Mouse (Mus musculus) neutrophil, adult 5-6 weeks (primary cell): ENCODE data around the gene Rfx1. TPM values are rescaled to one million over a fixed set of nuclear protein-coding genes. Genes with fewer than 3 reads are reported as not detected.

ENCODE experiments used
- ATAC-seq: fragments of 151-379, 151-347 bp; 2 replicates; pipeline ENCODE4 v1.8.0; 2017; ENCODE audit warnings: mild to moderate bottlenecking, moderate TSS enrichment; ENCODE audit not compliant: insufficient number of reproducible peaks, poor library complexity, low FRiP score, severe bottlenecking; ENCODE audit errors: extremely low read depth
- total RNA-seq: library from RNA; stranded (forward); fragments of 200-1000 nt; gene quantifications from 2 replicates; pipeline ENCODE4 v1.2.3, GENCODE M21; 2017

Gene Rfx1
- total RNA-seq, result 35.2 and 37.9 TPM in 2 replicates

DNA sequence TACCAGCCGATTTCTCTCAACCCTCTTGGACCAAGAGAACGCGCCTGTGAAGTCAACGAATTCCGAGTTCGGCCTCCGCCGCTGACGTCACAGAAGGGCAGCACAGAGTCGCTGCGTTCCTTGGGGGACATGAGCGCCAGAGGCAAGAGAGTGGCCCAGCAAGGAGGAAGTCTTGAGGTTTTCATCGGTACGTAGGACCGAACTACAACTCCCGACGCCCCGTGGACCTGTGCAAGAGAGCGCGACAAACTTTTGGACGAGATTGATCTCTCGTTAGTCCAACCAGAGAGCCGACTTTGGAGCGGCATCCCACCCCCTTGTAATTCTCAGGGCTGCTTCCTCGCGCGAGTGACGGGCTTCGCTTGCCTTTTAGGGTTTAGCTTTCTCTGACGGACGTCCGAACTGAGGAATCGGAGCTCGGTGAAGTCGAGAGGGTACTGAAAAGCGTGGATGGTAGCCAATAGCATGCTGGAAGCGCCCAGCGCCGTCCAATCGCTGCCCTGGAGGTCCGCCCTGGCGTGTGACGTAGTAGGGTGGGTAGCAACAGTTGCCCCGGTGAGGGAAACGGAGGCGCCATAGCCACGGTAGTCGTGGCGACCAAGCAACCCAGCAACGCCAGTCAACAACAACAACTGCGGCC, at the start of gene Rfx1:
TSS of gene Rfx1 (plus strand) at position 544 of the 640 bp plus-strand sequence.
- ATAC-seq, result peak; percentile 83

DNA sequence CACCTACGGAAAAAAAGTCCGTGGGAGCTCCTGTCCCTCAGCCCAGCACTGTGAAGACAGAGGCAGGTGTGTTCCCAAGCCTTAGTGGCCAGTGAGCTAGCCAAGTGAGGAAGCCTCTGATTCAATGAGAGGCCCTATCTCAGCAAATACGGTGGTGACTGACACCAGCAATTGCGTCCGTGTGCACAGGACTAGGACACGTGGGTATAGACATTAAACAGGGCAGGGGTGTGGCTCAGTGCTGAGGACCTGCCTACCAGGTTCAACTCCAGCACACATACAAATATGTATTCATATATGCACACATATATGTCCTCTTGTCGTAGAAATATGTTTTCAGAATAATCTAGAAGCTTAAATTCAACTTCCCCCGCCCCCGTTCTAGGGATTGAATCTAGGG, 46.9 kb upstream of the Rfx1 start:
- ATAC-seq, result no peak

DNA sequence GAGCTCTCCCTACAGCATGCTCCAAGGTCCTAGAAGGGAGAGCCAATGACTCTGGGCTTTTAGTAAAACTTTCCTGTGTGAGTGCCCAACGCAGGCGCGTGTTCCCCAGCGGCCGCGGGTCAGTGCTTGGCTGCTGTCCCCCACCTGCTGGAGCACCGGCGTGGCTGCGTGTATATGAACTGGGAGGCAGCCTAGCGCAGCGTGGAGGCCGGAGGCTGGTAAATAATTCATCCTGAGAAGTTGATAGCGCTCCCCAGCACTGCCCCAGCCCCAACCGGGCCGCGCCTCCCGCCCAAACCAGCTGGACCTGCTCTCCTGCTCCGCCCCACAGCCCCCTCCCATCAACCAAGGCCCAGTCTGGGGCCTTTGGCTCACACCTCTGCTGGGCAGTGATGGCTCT, 45.5 kb upstream of the Rfx1 start, which contains the start of gene Palm3:
TSS of gene Palm3 (plus strand) at position 376 of the 400 bp plus-strand sequence.
- ATAC-seq, result no peak

DNA sequence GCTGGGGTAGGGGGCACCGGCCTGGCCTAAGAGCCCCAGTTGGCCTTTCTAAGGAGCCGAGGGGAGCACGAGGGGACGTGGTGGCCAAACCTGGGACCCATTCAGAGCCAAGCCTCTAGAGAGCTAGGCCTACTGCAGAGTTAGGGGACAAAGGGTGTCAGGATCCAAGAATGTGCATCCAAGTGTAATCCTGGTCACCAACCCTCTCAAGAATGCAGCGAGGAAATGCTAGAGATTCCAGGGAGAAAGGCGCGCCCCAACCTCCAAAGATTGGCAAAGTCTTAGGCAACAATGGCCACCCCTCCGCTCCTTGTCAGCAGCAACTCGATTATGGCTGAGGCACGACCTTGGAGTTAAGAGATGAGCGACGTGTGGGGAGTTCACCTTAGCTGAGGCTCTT, 45.1 kb upstream of the Rfx1 start:
- ATAC-seq, result no peak

DNA sequence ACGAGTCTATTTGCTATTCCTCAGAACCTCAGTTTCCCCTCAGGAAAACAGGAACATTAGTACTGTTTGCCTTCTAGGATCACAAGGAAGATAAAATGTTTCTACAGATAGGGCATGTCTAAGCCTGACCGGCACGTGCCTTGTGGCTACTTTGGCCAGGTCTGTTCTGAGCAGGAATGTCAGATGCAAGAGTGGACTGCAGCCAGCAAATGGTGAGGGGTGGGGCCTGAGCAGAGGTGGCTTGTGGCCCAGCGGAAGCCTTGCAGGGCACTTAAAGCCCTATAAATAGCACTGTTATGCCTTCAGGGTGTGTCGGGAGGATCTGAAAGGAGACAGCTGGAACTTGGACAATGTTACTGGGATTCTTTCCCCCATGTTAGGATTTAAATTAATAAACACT, 43.5 kb upstream of the Rfx1 start:
- ATAC-seq, result no peak

DNA sequence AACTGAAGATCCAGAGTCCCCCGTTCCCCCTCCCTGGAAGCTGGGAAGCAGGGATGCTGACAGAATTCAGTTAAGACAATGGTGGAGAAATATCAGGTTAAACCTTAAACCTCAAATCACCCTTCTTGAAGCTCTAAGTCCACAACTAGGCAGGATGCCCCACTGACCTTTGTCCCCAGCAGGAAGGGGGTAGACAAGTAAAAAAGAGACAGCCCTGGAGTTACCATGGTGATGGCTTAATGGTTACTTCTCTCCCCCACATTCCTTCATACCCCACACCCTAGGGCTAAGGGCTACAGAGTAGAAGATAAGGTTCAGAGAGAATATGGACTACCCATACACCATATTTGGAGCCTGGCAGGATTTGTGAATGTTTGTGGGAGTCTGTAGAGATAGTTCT, 43.0 kb upstream of the Rfx1 start:
- ATAC-seq, result no peak

DNA sequence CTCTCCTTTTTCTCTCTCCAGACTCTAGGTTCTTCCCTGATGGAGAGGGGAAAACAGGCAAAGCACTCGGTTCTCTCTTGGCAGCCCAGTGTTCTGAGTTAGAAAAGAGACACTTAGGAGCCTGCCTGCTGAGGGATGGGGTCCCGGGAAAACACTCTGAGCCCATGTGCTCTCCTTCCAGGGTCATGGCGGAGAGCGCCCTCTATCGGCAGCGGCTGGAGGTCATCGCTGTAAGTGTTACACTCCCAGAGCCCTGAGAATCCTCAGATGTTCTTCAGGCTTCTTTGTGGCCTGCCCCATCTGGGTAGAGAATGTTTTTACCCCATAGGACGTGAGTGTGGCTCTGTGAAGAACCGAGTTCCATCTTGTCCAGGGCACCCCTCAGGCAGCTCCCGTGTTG, 42.5 kb upstream of the Rfx1 start:
- no peak for ATAC-seq

DNA sequence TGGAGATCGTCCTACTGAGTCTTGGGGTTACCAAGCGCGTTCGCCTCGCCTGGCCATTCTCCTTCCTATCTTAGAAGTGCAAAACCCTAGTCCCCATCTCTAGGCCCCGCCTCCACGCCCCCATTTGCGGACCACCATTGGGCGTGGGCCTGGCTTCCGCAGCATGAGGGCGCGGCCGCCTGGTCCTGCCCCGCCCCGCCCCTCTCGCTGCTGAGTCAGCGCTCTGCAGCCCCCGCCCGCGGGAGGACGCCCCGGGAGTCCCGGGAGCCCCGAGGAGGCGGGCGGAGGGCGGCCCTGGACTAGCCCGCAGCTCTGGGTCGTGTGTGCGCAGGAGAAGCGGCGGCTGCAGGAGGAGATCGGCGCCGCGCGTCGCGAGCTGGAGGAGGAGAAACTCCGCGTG, 40.8 kb upstream of the Rfx1 start:
- no peak for ATAC-seq

DNA sequence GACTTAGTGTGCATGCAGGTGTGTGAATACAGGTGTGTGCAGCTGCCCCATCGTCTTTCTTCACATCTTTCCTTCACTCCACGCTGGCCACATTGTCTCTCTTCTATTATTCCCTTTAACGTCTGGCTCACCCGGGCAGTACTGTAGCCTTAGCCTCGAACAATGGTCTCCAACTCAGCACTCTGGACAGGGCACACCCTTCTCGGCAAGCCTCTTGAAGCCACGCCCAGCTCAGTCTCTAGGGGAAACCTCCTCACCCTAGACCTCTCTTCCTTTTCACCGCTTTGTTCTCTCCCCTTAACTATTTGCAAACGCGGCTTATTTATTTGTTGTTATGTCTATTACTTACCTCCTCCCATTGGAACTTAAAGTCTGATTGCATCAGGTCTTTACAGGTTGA, 39.2 kb upstream of the Rfx1 start:
- peak; percentile 37; the same call in 1 of the 2 replicates for ATAC-seq

DNA sequence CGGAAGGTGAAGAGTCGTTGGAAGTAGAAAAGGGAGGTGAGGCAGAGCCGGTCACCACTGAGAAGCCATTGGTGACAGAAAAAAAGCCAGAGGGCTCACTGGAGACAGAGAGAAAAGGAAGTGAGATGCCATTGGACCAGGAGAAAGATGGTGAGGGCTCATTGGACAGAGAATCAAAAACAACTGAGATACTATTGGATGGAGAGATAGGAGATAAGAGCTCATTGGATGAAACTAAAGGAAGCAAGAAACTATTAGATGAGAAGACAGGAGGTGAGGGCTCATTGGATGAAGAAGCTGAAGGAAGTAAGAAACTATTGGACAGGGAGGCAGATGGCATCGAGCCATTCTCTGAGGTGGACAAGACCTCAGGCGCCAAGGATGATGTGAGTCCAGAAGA, 37.4 kb upstream of the Rfx1 start:
- no peak for ATAC-seq

DNA sequence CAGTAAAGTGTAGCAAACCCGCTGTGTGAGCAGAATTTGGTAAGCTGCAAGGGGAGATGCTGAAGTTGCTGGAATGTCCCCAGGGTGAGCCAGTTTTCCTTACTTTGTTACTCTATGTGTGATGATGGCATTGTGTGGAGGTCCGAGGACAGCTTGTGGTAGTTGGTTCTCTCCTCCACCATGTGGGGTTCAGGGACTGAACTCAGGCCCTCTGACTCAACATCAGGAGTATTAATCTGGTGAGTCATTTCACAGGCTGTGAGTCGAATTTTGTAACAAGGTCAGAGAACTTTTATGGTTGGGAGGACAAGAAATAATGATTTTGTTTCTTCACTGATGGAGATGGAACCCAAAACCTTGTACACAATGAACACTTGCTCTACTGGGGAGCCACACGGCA, 33.9 kb upstream of the Rfx1 start:
- no peak for ATAC-seq

DNA sequence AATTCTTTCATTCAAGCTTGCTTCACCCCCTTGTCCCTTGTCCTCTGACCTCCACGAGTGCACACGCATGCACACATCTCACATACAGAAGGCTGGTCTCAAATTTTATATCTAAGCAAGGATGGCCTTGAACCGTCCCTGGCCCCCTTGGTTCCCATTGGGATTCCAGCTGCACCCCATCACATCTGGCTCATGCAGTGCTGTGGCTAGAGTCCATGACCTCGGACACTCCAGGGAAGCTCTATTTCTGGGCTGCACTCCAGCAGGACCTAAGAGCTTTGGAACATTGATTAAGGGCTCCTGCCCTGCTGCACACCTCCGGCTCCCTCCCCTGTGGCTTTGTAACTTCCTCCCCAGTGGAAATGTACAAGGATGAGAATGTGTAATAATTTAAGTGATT, 28.6 kb upstream of the Rfx1 start:
- ATAC-seq, result no peak

DNA sequence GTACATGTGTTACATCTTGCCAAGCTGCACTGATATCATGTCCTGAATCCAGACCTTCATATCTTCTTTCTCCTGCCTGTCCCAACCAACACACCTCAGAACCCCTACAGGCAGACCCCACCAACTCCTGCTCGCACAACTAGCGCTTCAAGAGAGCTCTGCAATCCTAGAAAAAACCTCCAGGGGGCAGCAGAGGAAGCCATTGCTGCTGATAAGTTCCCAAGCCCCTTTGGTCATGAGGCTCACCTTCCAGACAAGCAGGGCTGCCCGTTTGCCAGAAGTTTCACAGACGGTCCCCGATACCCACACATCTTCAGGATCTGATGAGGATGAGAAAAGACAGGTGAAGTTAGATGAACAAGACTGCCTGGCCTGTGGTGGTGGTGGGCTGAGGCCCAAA, 27.6 kb upstream of the Rfx1 start:
- peak; percentile 44; the same call in 1 of the 2 replicates for ATAC-seq

DNA sequence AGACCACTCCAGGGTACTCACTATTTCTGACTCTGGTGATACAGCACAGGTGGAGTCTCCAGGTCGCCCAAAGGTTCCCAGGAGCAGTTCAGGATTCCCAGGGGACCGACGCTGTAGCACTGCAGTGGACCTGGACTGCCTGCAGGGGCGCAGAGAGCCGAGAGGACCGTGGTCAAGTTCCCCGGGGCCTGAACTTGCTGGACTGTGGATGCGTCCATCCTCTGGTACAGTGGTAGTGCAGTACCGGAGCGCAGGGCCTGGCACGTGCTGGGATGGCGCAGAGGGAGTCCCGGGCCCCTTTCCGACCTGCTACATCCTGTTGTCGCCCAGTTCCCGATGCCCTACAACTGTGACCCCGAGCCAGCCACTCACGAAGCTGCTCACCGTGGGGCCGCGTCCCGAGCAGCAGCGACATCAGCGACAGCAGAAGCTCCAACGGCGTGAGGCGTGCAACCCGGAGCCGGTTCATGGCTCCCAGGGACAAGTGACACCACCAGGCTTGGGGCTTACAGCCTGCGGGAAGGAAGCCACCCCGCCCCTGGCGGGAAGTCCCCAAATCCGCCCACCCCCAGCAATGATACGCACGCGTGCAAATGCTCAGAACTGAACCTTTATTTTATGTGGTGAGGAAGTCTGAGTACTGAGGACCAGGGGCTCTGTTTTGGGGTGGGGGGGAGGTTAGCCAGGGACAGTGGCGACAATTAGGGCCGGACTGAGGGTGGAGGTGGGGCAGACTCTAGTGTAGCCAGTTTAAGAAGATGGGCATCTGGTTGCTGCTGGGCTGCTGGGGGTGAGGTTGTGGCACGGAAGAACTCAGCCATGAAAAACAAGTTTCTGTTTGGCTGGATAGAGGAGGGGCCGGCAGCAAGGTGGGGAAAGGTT, 24.3 kb upstream of the Rfx1 start, which contains the start of gene Il27ra:
TSS of gene Il27ra (minus strand) at position 524 of the 882 bp plus-strand sequence.
- ATAC-seq, result peak; percentile 63

DNA sequence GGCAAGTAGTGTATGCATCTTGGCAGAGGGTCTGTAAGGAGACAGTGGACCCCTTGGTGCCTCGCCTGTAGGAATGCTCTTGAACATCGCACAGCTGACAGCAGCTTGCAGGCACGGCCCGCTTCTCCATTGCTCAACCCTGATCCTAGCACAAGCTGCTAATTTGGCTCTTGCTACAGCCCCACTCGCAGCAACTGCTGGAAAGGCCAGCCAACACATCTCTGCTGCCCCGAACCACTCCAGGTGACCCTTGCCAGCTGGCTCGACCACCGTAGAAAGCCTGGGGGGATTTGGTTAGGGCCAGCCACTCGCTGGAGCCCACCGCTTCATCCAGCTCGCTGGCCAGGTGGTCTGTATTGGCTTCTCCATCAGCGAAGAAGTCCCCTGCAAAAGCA, 23.7 kb upstream of the Rfx1 start:
- ATAC-seq, result no peak

DNA sequence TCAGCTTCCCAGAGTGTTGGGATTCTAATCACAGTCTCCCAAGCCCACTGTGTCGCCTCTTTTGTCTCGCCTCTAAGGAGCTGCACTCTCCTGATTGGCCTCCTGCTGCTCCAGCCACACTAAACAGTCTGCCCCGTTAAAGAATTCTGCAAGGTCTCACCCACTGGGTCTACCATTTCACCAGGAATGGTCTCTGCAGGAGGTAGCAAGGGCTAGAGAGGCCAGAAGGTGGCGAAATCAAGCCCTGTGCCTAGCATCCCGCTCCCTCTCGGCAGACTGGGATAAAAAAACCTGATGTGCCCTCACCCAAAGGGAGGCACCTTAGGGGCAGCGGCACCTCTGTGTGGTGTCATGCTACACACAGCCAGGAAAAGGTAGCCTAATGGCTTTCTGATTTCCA, 22.5 kb upstream of the Rfx1 start:
- no peak for ATAC-seq

DNA sequence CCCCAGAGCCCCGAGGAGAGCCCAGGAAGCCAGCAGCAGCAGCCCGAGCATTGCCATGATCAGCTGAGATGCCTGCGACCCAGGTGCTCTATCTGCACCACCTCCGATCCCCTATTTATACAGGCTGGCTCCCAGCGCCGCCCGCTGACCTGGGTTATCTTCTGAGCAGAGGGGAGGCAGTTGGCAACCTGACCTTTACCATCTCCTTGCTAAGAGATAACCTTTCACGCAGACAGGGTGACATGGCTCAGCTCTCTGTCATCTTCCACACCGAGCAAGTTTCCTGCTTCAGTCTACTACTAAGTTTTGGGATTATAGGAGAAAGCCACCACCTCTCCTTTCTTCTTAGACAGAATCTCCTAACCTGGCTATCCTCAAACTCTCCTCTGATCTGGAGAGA, 21.7 kb upstream of the Rfx1 start, which contains the start of gene Rln3:
TSS of gene Rln3 (minus strand) at position 101 of the 400 bp plus-strand sequence.
- ATAC-seq, result no peak

DNA sequence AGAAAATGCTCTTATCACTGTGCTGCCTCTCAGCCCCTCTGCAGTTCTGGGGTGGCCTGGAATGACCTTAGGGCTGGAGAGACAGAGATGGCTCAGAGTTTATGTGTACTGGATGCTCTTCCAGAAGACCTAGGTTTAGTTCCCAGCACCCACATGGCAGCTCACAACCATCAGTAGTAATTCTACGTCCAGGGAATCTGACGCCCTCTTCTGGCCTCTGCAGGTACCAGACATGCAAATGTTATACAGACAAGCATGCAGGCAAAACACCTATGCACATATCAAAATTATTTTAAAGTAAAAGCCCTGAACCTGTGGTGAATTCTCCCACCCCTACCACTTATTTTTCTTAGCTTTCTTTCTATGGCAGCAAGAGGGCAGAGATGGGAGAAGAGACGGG, 20.1 kb upstream of the Rfx1 start:
- ATAC-seq, result no peak

DNA sequence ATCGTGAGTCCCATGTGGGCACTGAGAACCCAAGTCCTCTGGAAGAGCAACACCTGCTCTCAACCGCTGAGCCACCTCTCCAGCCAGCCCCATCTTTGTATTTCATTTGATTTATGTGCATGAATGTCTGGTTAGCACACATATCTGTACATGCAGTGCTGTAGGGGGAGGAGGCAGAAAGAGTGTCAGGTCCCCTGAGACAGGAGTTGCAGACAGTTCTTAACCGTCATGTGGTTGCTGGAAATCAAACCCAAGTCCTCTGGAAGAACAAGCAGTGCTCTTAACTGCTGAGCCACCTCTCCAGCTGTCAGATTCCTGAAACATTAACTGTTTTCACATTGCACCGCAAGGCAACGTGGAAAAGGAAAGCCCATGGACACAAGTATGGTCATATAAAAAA, 18.5 kb upstream of the Rfx1 start:
- ATAC-seq, result no peak

DNA sequence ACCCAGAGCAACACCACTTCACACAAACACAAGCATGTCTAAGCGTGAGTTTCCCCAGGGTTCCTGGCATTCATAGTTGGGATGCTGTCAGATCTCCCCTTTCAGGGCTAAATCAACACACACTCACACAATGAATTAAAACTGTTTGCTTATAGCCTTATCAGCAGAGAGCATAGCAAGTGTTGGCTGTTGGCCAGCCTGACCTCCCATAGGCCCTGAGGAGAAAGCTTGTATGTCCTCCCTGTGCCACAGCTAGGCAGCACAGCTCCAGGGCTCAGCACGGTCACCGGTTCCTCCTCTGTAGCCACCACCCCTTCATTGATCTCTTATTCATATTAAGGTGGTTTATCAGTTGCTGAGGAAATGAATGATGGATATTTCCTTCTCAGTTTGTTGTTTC, 13.9 kb upstream of the Rfx1 start:
- ATAC-seq, result no peak
